Mouse (Mus musculus) spleen, adult 2 months (tissue): ENCODE results near the gene Cltc.

ENCODE experiments used
- CTCF ChIP-seq: fragments of 200-500 bp; IDR thresholded peaks from 2 replicates; pipeline ENCODE4 v1.5.1; 2011; ENCODE audit warnings: mild to moderate bottlenecking, inconsistent platforms; ENCODE audit not compliant: insufficient read depth, insufficient read length, insufficient replicate concordance; ENCODE audit errors: extremely low read depth
- POLR2A ChIP-seq: fragments of 200-500 bp; IDR thresholded peaks from 2 replicates; pipeline ENCODE4 v1.6.1; 2011; ENCODE audit warnings: low read depth, low read length, inconsistent platforms

DNA sequence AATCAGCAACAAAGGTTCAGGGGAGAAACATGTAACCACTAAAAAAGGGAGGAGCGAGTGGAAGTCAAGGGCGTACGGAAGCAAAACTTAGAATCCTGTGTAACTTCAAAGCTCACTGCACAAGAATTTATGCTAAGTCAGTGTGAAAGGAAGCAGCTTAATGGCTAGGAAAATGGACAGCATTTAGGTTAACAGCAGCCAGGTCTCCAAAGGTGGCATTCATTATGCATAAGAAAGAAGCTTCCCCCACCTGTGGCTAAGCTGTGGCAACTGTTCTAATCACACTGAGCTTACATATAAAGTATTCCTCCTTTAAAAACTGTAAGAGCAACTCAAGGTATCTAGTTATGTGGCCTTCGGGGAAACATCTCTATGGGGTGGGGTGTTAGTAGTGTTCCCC lies 56.2 kb downstream of the Cltc start:
- TF ChIP-seq POLR2A: no peak
- TF ChIP-seq CTCF: no peak
